Mouse (Mus musculus) MEL (cell line): ENCODE results near the gene Cdc123.

Source experiments
- CTCF ChIP-seq, 3 experiments: IDR thresholded peaks in 2 of 3; conservative IDR thresholded peaks in 1 of 3; 2 replicates each; pipeline ENCODE4 v1.5.1; 2011 to 2012; ENCODE audit warnings: low read length in 3 of 3, low read depth in 2 of 3, mild to moderate bottlenecking in 2 of 3, improper control_type of control experiment in 1 of 3, inconsistent platforms in 1 of 3, mixed read lengths in 1 of 3, moderate library complexity in 1 of 3; ENCODE audit not compliant: control insufficient read depth in 1 of 3, insufficient read depth in 1 of 3, poor library complexity in 1 of 3, severe bottlenecking in 1 of 3
- EP300 ChIP-seq, 2 experiments: IDR thresholded peaks; 2 replicates each; pipeline ENCODE4 v1.6.1; 2011; ENCODE audit warnings: improper control_type of control experiment in 2 of 2, low read length in 2 of 2, low read depth in 1 of 2, mild to moderate bottlenecking in 1 of 2
- ETS1 ChIP-seq: IDR thresholded peaks from 2 replicates; pipeline ENCODE4 v1.6.1; 2012; ENCODE audit warnings: low read depth, mild to moderate bottlenecking, inconsistent platforms, low read length, improper control_type of control experiment, moderate library complexity
- JUND ChIP-seq: IDR thresholded peaks from 2 replicates; pipeline ENCODE4 v1.6.1; 2011; ENCODE audit warnings: low read depth, mild to moderate bottlenecking, improper control_type of control experiment, low read length
- MAFK ChIP-seq: IDR thresholded peaks from 2 replicates; pipeline ENCODE4 v1.6.1; 2011; ENCODE audit warnings: low read depth, mild to moderate bottlenecking, low read length, improper control_type of control experiment, borderline replicate concordance
- POLR2A ChIP-seq, 2 experiments: IDR thresholded peaks; 2 replicates each; pipeline ENCODE4 v1.6.1; 2011 to 2012; ENCODE audit warnings: low read length in 2 of 2, mild to moderate bottlenecking in 2 of 2, control low read depth in 1 of 2, improper control_type of control experiment in 1 of 2, low read depth in 1 of 2, moderate library complexity in 1 of 2; ENCODE audit not compliant: control insufficient read depth in 1 of 2, insufficient read depth in 1 of 2, poor library complexity in 1 of 2
- POLR2AphosphoS2 ChIP-seq: IDR thresholded peaks from 2 replicates; pipeline ENCODE4 v1.6.1; 2011; ENCODE audit warnings: low read length, improper control_type of control experiment
- POLR2AphosphoS5 ChIP-seq: IDR thresholded peaks from 2 replicates; pipeline ENCODE4 v1.6.1; 2012; ENCODE audit warnings: low read depth, borderline replicate concordance, mild to moderate bottlenecking, inconsistent platforms, low read length, moderate library complexity, mixed read lengths
- TAL1 ChIP-seq: IDR thresholded peaks from 2 replicates; pipeline ENCODE4 v1.6.1; 2012; ENCODE audit warnings: mild to moderate bottlenecking, inconsistent platforms, low read length, moderate library complexity, mixed read lengths
- UBTF ChIP-seq: IDR thresholded peaks from 2 replicates; pipeline ENCODE4 v1.6.1; 2012; ENCODE audit warnings: low read depth, mild to moderate bottlenecking, inconsistent platforms, low read length, improper control_type of control experiment, moderate library complexity, borderline replicate concordance; ENCODE audit not compliant: insufficient read depth
- USF2 ChIP-seq, 2 experiments: IDR thresholded peaks; 2 replicates each; pipeline ENCODE4 v1.6.1; 2011 to 2012; ENCODE audit warnings: improper control_type of control experiment in 2 of 2, low read length in 2 of 2, borderline replicate concordance in 1 of 2, inconsistent platforms in 1 of 2, low read depth in 1 of 2, mild to moderate bottlenecking in 1 of 2; ENCODE audit not compliant: insufficient read depth in 1 of 2

DNA sequence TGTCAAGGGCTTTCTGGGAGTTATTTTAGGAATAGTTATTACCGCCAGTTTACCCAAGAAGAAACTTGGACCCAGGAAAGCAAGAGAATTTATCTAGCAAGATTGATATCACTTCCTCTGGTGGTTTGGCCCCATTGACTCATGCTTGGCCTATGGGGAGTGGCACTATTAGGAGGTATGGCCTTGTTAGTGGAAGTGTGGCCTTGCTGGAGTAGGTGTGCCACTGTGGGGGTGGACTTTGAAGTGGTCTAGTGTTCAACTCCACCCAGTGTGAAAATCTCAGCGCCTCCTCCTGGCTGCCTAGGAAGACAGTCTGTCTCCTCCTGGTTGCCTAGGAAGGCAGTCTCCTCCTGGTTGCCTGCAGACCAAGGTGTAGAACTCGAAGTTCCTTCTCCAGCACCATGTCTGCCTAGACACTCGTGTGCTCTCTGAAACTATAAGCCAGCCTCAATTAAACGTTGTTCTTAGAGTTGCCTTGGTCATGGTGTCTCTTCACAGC lies 97.4 kb downstream of the Cdc123 start:
- TF ChIP-seq CTCF (IDR thresholded peaks at IDR 0.05 in 2 of 3, conservative IDR thresholded peaks at IDR 0.05 in 1 of 3; ENCODE audit: control insufficient read depth in 1 of 3, insufficient read depth in 1 of 3, low read depth in 2 of 3, low read length in 3 of 3, poor library complexity in 1 of 3, severe bottlenecking in 1 of 3) (no peak), UBTF (no peak), TAL1 (no peak), POLR2A (IDR thresholded peaks at IDR 0.05; ENCODE audit: control insufficient read depth in 1 of 2, insufficient read depth in 1 of 2, low read depth in 1 of 2, low read length in 2 of 2, poor library complexity in 1 of 2) (no peak), POLR2AphosphoS5 (no peak), EP300 (IDR thresholded peaks at IDR 0.05; ENCODE audit: low read depth in 1 of 2, low read length in 2 of 2) (no peak; a peak in 1 of 4 replicates), POLR2AphosphoS2 (no peak), MAFK (no peak), USF2 (IDR thresholded peaks at IDR 0.05; ENCODE audit: borderline replicate concordance in 1 of 2, insufficient read depth in 1 of 2, low read depth in 1 of 2, low read length in 2 of 2) (no peak), ETS1 (no peak), JUND (no peak)
